Mouse (Mus musculus): ENCODE measurements around the gene Slc29a2.

DNA sequence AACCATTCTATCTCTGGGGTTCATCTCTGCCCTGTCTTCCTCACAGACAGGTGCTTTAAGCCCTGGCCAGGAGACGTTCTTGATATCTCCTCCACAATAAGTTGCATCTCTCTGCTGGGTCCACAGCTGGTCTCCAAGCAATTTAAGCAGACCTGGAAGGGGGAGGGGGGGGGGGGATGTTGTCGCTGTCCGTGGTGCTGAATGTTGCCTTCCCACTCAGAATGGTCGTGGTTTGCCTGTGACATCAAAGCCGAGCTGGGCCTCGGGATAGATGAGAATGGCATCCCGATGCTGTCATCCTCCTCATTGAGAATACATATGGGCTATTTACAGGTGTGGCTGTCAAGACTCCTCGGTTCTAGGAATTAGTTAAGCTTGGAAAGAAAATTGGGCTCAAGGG lies 31.3 kb upstream of the Slc29a2 start:
- TF ChIP-seq CTCF (IDR thresholded peaks at IDR 0.05; ENCODE audit: borderline replicate concordance, extremely low read depth, insufficient read depth, insufficient read length) (no peak), POLR2A (IDR thresholded peaks at IDR 0.05; ENCODE audit: borderline replicate concordance, extremely low read depth, insufficient read depth, insufficient read length, poor library complexity, severe bottlenecking) (no peak)
